Mouse (Mus musculus): ENCODE data around the gene Laptm4a. TPM values are rescaled to one million over a fixed set of nuclear protein-coding genes. Genes with fewer than 3 reads are reported as not detected.

The Laptm4a gene
- polyA plus RNA-seq, 1 experiment from 2014 or later = 104 TPM

DNA sequence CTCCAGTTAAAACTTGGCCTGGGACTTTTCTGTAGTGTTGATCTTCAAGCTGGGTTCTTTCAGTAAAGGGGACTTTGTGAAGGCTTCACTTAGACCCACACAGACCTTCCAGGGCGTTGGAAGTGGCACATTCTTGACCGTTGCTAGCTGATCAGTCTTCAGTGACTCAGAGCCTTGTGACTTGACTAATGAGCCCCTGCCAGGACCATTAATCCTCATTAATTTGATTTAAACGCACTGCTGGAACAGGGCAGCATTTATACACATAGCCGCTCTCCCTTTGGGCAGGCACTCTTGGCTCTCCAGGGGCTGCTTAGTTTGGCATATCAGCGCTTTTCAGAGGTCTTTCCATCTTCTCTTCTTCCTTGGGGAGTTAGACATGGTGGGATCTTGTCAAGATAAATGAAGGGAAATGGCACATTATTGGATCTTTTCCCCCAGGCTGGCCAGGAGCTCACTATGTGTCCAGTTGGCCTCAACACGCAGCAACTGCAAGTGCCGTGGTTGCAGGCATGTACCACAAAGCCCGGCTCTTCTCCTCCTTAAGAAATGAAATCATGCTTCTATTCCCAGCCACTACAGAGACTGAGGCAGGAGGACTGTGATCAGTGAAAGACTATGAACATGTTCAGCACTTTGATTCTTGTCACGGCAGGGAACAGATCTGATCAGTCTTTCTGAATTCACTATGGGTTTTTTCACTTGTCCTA, 40.3 kb downstream of the Laptm4a start:
- no peak; the same call in 1 of the 2 replicates for ATAC-seq (ENCODE audit: low FRiP score)
- H3K4me2 ChIP-seq (replicated peaks; ENCODE audit: low read depth, low read length) = no peak overlapping the region
- 61% methylated on average over 9 of the region's 9 CpGs for WGBS

DNA sequence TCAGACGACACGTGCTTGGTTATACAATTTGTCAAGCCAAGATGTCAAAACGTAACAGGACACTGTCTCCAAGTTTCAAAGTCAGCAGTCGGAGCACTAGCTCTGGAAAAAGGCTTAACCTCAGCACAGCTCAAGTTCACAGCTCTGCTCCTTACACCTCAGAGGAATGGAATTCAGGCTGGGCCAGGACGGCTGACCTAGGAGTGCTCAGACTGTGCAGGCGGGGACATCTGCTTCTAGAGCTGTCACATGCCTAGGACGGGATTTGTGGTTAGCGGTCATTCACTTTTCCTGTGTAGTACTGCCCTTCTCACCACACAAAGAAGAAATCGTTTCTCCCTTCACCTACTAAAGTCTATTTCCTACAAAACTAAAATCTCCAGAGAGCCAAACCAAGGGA, 48.4 kb downstream of the Laptm4a start:
- peak; percentile 21 for DNase-seq (ENCODE audit: low spot score)

More for the DNA sequence above, 40.3 kb downstream of the Laptm4a start:
- no peak for DNase-seq (ENCODE audit: low spot score)
- no peaks in the 10 kb centered on the region for H3K36me3 ChIP-seq (ENCODE audit: control insufficient read depth, insufficient read depth, low read length)
- no peaks in the 10 kb centered on the region for H3K4me1 ChIP-seq (replicated peaks; ENCODE audit: control insufficient read depth, insufficient read depth, low read length)
- H3K9ac ChIP-seq (ENCODE audit: low read depth, low read length) = no peak overlapping the region
- H3K4me3 ChIP-seq (ENCODE audit: low read depth, low read length) = no peak overlapping the region
- no peak overlapping the region for H3K27ac ChIP-seq (ENCODE audit: low read depth, low read length)
- no peaks in the 10 kb centered on the region for H3K9me3 ChIP-seq (ENCODE audit: control insufficient read depth, low read length)
- no peaks in the 10 kb centered on the region for H3K27me3 ChIP-seq (ENCODE audit: control insufficient read depth, insufficient read depth, low read length)

DNA sequence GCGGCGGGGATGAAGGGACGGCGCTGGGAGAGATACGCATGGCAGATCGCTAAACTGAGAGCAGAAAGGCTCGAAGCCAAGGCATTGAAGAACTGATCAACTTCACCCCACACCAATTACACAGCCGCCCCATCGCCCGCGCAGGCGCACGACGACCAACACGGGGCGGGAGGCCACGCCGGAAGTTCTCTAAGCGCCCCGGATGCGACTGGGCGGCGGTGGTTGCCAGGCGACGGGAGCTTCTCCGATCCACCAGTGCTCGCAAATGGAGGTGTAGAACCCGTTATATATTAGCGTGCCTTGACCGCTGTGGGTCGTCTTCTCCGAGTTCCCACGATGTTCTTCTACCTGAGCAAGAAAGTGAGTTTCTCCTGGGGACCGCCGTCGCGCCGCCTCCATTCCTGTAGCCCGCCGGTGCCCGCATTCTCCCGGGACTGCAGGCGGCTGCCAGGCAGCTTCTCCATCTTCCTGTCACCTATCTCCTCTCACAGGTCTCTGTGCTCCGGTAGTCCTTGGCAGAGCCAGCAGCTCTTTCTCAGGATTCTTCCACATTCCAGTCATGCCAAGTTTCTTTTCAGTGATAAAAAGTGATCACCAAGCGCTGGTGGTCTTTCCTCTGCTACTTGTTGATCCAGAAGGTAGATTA, 52.5 kb downstream of the Laptm4a start, which contains the start of gene Wdr35:
Gene Wdr35, plus strand, starts transcription at position 73 of the 646 bp plus-strand sequence.
- under 1% methylated on average over 45 of the region's 45 CpGs for WGBS

More for the DNA sequence above, 48.4 kb downstream of the Laptm4a start:
- ATAC-seq (ENCODE audit: low FRiP score) = no peak
- H3K4me3 ChIP-seq (ENCODE audit: low read depth, low read length) = no peak overlapping the region
- no peaks in the 10 kb centered on the region for H3K27me3 ChIP-seq (ENCODE audit: control insufficient read depth, insufficient read depth, low read length)
- no peak overlapping the region for H3K4me2 ChIP-seq (replicated peaks; ENCODE audit: low read depth, low read length)
- WGBS = 44% methylated on average over 9 of the region's 9 CpGs
- no peaks in the 10 kb centered on the region for H3K4me1 ChIP-seq (replicated peaks; ENCODE audit: control insufficient read depth, insufficient read depth, low read length)
- H3K36me3 ChIP-seq (ENCODE audit: control insufficient read depth, insufficient read depth, low read length) = no peaks in the 10 kb centered on the region
- no peaks in the 10 kb centered on the region for H3K9me3 ChIP-seq (ENCODE audit: control insufficient read depth, low read length)
- H3K9ac ChIP-seq (ENCODE audit: low read depth, low read length) = no peak overlapping the region
- no peak overlapping the region for H3K27ac ChIP-seq (ENCODE audit: low read depth, low read length)

DNA sequence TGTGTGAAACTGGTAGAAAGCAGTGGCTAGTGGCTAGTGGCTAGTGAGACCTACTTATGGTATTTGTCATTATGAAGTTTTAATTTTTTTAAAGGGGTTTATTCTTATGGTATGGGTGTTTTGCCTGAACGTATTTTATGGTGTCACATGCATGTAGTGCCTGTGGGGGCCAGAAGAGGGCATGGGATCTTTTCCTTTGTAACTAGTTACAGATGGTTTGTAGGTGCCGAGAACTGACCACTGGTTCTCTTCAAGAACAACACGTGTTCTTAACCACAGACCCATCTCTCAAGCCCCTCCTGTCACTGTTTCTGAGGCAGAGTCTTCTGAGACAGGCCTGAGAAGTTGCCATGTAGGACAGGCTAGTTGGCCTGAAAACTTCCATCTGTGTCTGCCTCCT, 53.6 kb downstream of the Laptm4a start:
- H3K36me3 ChIP-seq (ENCODE audit: control insufficient read depth, insufficient read depth, low read length) = no peaks in the 10 kb centered on the region

More for the DNA sequence above, 52.5 kb downstream of the Laptm4a start, which contains the start of gene Wdr35:
- peak within 1 kb of the TSS; percentile 63 for H3K4me2 ChIP-seq (replicated peaks; ENCODE audit: low read depth, low read length)
- peak within 1 kb of the TSS; percentile 47 for H3K4me3 ChIP-seq (ENCODE audit: low read depth, low read length)
- H3K27me3 ChIP-seq (ENCODE audit: control insufficient read depth, insufficient read depth, low read length) = no peaks in the 10 kb centered on the region
- DNase-seq (ENCODE audit: low spot score) (peak; percentile 93), ATAC-seq (ENCODE audit: low FRiP score) (peak; percentile 95)
- H3K9me3 ChIP-seq (ENCODE audit: control insufficient read depth, low read length) = no peaks in the 10 kb centered on the region
- no peaks in the 10 kb centered on the region for H3K36me3 ChIP-seq (ENCODE audit: control insufficient read depth, insufficient read depth, low read length)
- peak within 1 kb of the TSS; percentile 20; the same call in 1 of the 2 replicates for H3K27ac ChIP-seq (ENCODE audit: low read depth, low read length)
- H3K4me1 ChIP-seq (replicated peaks; ENCODE audit: control insufficient read depth, insufficient read depth, low read length) = no peaks in the 10 kb centered on the region
- H3K9ac ChIP-seq (ENCODE audit: low read depth, low read length) = peak within 1 kb of the TSS; percentile 58

More for the DNA sequence above, 53.6 kb downstream of the Laptm4a start:
- ATAC-seq (ENCODE audit: low FRiP score) = no peak
- 92% methylated on average over 3 of the region's 3 CpGs for WGBS
- H3K4me3 ChIP-seq (ENCODE audit: low read depth, low read length) = no peak overlapping the region
- H3K27me3 ChIP-seq (ENCODE audit: control insufficient read depth, insufficient read depth, low read length) = no peaks in the 10 kb centered on the region
- H3K9me3 ChIP-seq (ENCODE audit: control insufficient read depth, low read length) = no peaks in the 10 kb centered on the region
- H3K4me1 ChIP-seq (replicated peaks; ENCODE audit: control insufficient read depth, insufficient read depth, low read length) = no peaks in the 10 kb centered on the region
- no peak for DNase-seq (ENCODE audit: low spot score)
- no peak overlapping the region for H3K4me2 ChIP-seq (replicated peaks; ENCODE audit: low read depth, low read length)
- no peak overlapping the region for H3K9ac ChIP-seq (ENCODE audit: low read depth, low read length)
- H3K27ac ChIP-seq (ENCODE audit: low read depth, low read length) = no peak overlapping the region

Other genes with a start within 250 kb of the Laptm4a start
- 68.2 and 70.2 TPM in 2 replicates for gene Pum2, start 247.5 kb upstream of the Laptm4a start, polyA plus RNA-seq (2014; fragmentation: Nextera tagmentation; extraction: Ambion mirVana)
- 49.3 and 62.4 TPM in 2 replicates for gene Sdc1, start 150.3 kb upstream of the Laptm4a start, polyA plus RNA-seq (2014; fragmentation: Nextera tagmentation; extraction: Ambion mirVana)
- 1.2 and 1.6 TPM in 2 replicates for gene Matn3, start 26.3 kb downstream of the Laptm4a start, polyA plus RNA-seq (2014; fragmentation: Nextera tagmentation; extraction: Ambion mirVana)
- gene Wdr35, start 52.2 kb downstream of the Laptm4a start, polyA plus RNA-seq (2014; fragmentation: Nextera tagmentation; extraction: Ambion mirVana) = 22.8 and 24.2 TPM in 2 replicates
- 21.3 and 23.4 TPM in 2 replicates for gene Ttc32, start 108.3 kb downstream of the Laptm4a start, polyA plus RNA-seq (2014; fragmentation: Nextera tagmentation; extraction: Ambion mirVana)